Mouse (Mus musculus) gastrocnemius, postnatal 10 days (tissue): ENCODE measurements around the gene Ang5. TPM values are rescaled to one million over a fixed set of nuclear protein-coding genes. Genes with fewer than 3 reads are reported as not detected.
"Not testable (repeated sequence)": the region's sequence is repeated elsewhere in the genome, so short reads cannot be mapped to it uniquely, and the experiment has no call there.

Experiments used
- DNase-seq: peaks from one replicate; pipeline ENCODE4 v3.0.0; 2021; ENCODE audit warnings: mixed read lengths
- long read RNA-seq, 2 experiments: library from polyadenylated mRNA; stranded (forward); transcript quantifications; one replicate each; pipeline ENCODE4 v2.0.0; 2021
- total RNA-seq, 2 experiments: library from RNA; stranded (reverse); gene quantifications; 2 replicates each; pipeline ENCODE4 v1.2.3; 2021

The Ang5 gene
- total RNA-seq, result not detected
- long read RNA-seq, experiment 1, result 0 reads
- long read RNA-seq, experiment 2, result 0 reads

DNA sequence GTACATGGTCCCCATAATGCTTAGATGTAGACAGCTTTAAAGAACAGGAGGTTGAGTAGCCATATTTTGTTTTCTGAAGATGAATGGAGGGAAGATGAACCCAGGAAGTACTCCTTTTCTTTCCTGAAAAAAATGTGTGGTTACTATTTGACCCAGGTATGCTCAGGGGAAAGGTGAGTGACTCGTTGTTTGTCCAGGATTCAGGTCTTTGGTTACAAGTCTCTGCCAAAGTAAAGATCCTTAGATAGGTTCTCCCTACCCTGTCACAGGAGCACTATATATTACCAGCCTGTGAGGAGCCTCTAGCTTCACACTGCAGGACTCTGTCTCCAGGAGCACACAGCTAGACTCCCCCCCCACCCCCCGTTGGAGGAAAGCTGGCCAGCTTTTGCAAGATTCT lies at the start of gene Ang5:
TSS of gene Ang5 (plus strand) at position 301 of the 400 bp plus-strand sequence.
- DNase-seq, result not testable (repeated sequence)

DNA sequence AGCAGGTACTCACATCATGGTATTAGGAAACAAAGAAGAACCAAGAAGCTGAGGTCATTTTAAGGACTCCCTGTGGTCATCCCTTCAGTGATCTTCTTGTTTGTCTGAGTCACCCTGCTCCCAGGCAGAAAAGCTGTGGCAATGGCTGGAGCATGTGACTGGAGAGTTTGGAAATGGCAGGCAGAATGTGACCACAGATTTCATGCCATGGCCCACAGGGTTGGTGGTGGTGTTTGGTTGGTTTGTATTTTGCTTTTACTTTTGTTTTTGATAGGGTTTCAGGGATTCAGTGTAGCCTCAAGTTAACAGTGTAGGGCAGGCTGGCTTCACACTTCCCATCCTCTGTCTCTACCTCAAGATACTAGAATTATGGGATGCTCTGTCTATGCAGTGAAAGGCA lies 38.7 kb upstream of the Ang5 start:
- not testable (repeated sequence) for DNase-seq

DNA sequence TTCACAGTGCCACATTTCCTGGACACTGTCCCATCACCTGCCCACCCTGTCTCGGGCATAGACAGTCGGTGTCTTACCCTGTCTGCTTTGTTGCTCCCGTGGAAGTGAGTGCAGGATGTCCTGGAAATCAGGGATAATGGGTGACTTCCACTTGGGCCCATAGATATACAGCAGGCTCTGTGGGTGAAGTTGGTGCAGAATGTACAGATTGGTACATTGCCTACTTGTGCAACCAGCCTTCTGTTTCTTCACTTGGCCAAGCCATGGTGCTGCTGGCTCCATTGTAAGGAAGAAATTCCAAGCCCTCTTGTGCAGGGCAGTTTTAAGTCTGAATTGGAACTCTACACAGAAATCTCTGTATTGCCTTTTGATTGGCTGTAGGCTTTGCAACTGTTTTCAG lies 33.4 kb upstream of the Ang5 start, which contains the start of gene Ear10:
TSS of gene Ear10 (minus strand) at position 101 of the 400 bp plus-strand sequence.
- DNase-seq, result not testable (repeated sequence)

DNA sequence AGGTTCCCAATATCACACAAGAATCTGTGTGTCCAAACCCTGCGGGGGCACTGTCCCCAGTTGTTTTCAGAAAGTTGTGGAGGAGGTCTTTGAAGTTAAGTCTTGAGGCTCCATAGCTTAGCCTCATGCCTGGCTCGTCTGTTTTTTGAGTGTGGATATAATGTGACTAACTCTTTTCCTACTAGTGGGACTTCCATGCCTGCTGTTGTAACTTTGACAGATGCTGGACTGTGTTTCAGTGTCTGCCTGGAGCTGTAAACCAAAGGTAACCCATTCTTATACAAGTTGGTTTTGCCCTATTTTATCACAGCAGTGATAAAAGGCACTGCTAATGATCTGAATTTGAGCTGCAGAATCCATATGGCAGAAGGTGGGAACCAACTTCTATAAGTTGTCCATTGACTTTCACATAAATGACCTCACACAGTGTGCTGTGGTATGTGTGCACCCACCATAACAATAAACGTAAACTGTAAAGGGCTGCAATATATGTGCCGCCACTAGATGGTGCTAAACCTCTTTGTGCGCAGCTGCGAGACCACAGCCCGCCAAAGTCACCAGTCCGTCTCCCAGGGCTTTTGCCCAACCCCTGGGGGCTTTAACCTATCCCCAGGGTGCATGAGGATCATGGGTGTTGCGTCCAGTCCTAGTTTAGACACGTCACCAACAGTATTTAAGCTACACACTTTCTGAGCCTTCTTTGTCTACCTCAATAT lies 32.0 kb upstream of the Ang5 start, which contains the start of gene Gm8113:
TSS of gene Gm8113 (plus strand) at position 703 of the 716 bp plus-strand sequence.
- DNase-seq, result peak; percentile 50

DNA sequence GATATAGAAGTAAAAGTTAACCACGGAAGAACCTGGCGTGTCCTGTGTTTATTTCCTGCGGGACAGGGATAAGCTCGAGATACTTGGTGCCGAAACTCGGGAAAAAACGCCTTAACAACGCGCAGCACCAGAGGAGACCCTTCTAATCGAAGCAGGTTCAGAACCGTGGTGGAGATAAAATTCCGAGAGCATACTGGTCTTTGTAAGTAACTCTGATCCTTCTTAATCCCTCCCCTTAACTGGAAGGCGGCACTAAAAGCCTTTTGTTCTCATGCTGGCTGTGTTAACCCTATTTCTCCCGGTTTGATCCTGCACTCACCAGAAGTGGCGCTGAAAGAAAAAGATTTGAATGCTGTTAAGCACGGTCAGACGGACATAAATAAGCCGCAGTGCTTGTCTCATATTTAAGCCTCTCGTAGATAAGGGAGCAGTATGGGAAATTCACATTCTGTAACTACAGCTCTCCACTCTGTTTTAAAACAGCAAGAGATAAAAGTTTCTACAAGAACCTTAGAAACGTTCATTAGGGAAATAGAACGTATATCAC lies 31.4 kb upstream of the Ang5 start:
- DNase-seq, result not testable (repeated sequence)

DNA sequence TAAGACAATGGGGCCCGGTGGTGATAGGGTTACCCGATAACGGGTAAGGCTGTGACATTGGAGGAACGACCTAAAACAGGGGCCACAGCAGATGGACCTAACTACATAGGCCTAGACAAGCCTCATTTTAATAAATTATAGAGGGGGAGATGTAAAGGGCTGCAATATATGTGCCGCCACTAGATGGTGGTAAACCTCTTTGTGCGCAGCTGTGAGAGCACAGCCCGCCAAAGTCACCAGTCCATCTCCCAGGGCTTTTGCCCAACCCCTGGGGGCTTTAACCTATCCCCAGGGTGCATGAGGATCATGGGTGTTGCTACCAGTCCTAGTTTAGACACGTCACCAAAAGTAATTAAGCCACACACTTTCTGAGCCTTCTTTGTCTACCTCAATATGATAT lies 23.9 kb upstream of the Ang5 start:
- peak; percentile 26 for DNase-seq

DNA sequence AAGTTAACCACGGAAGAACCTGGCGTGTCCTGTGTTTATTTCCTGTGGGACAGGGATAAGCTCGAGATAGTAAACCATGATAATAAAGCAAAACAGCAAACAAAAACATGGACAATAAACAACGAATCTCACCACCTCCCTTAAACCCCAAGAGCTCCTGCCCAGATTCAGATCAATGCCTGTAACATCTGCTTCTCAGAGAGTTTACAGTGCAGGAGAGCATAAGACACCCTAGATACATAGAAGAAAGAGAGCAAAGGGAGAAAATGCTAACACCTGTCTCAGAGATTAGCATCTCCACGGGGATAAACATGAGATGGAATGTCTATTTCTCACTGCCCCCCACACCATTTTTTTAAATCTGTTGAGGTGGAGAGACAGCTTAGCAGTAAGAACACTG lies 23.5 kb upstream of the Ang5 start:
- not testable (repeated sequence) for DNase-seq

DNA sequence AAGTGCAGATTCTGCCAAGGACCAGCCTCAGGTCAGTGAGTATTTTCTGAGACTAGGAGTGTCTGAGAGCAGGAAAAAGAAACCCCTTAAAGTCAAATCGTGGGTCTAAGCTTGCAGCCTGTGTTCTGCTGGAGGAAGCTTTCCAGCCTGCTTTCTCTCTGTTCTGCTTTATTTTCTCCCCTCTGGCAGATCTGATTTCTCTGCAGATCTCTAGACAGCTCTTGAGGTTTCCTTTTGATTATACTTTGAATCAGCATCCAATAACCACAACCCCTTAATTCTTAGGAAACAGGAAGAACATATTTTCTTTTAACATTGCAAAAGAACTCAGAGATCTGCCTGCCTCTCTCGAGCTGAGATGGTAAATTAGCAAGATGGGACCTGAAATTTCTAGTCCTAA lies 3.5 kb upstream of the Ang5 start:
- DNase-seq, result not testable (repeated sequence)

DNA sequence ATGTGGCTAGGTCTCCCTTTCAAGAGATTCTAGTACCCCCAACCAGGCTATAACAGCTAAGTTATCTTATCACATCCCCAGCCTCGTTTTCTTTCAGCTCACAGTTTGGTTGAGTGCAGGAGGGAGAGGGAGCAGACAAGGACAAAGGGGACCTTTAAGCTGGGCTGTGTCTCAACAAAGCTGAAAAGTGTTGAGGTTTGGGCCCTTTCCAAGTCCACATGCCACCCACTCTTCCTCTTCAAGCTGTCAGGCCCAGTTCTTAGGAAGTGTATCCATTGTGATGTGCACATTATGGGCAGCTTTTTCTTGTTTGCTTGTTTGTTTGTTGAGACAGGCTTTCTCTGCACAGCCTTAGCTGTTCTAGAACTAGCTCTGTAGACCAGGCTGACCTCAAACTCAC lies 1.8 kb upstream of the Ang5 start:
- not testable (repeated sequence) for DNase-seq

DNA sequence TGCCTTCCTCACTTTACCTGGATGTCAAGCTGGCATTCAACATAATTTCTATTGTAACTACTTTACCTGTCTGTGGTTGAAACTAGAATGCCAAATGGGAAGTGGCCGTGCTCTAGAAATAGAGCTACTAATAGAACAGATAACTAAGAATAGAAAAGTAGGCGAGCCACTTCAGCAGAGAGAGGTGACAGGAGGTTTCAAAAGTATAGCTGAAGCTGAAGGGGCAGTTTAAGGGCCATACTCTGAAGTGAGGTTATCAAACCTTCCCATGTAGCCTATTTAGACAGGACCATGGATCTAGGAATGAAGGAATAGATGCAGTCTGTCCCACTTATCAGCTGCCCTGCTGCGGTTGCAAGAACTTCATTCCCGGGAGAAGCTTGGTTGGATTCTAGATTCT lies 26.6 kb downstream of the Ang5 start:
- DNase-seq, result no peak

DNA sequence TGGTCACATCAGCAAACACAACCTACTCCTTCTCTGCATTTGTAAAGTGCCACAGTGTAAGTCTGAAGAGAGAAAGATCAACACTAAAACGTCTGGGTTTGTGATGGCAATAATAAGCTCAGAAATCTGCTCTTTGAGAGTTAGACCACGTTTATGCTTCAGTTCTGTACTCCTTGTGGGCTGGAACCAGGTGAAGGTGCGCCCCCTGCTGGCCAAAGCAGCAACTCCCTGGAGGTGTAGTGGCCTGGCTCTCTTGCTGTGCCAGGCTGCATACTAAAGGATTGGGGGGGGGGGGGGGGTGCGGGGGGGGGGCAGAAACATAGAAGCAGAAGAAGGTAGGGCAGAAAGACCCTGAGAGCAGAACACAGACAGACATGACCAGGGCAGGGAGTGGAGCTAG lies 27.0 kb downstream of the Ang5 start:
- peak; percentile 53 for DNase-seq

DNA sequence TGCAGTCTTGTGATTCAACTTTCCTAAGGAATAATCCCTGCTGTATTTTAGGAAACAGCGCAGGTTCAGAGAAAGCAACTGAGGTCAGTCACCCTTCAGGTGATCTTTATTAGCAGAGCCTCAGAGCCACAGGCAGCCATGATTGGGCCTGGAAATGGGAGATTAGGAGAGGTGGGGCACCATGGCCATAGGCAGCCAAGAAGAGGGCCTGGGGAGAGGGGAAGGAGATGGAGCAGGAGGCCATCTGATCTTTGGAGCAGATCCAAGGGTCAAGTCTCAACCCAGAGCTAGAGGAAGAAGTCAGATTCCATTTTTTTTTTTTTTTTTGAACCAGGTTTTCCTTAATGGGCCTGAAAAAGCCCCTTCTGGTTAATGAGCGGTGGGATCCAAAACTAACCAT lies 29.3 kb downstream of the Ang5 start:
- no peak for DNase-seq

DNA sequence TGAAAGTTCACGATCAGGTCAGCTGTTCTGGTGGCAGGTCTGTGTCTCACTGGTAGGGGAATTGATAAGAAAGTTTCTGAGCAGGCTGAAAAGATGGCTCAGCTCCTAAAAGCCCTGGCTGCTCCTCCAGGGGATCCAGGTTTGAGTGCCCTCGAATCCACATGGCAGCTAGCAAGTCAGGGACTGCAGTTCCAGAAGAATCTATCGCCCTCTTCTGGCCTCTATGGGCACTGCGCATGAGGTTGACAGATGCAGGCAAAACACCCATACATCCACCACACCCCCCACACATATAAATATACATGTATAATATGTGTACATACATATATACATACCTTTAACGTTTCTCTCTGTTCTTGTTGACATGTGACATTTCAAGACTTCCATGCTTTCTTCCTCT lies 30.5 kb downstream of the Ang5 start:
- DNase-seq, result peak; percentile 64

DNA sequence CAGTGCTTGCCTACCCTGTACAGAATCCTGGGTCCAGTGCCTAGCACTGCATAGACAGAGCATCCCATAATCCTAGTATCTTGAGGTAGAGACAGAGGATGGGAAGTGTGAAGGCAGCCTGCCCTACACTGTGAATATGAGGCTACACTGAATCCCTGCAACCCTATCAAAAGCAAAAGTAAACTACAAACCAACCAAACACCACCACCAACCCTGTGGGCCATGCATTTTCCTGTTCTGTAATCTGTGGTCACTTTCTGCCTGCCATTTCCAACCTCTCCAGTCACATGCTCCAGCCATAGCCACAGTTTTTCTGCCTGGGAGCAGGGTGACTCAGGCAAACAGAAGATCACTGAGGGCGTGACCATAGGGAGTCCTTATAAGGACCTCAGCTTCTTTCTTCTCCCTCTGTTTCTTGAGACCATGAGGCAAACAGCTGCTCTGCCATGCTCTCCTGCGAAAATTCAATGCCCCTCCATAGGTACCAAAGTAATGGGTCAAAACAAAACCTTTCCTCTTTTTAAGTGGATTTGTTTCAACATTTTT lies 41.7 kb downstream of the Ang5 start:
- not testable (repeated sequence) for DNase-seq

DNA sequence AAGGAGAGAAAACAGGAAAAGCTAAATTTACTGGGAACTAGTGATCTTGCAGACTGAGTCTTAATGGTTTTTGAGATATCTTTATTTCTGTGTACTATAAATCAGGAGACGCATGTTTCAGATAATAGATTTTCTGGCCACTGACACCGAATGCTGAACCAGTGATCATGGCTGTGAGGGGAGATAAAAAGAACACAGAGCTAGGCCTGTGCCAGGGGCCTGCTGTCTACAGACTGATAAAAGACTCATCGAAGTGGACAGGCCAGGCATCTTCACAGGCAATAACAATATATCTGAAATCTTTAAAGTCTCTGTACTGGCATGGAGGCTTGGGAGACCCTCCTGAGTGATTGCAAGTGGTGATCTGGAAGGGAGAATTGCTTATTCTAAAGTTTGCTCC lies 44.7 kb downstream of the Ang5 start:
- DNase-seq, result no peak

DNA sequence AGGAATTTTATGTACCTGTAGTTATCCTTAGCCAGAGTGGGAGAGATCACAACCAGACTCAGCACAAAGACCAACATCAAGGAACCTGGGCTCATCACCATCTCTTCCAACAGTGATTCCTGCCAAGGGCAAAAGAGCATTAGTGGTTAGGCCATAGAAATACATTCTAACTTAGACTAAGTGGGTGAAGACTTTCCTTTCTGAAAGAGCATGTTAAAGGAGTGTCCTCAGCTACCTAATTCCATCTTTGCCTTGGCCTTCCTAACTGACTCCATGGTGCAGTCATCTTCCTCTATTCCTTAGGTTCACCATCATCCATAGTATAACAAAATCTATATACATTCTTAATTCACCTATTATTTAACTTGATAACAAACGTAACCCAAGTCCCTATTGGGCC lies 45.3 kb downstream of the Ang5 start, which contains the start of gene Ang6:
TSS of gene Ang6 (minus strand) at position 101 of the 400 bp plus-strand sequence.
- no peak for DNase-seq

DNA sequence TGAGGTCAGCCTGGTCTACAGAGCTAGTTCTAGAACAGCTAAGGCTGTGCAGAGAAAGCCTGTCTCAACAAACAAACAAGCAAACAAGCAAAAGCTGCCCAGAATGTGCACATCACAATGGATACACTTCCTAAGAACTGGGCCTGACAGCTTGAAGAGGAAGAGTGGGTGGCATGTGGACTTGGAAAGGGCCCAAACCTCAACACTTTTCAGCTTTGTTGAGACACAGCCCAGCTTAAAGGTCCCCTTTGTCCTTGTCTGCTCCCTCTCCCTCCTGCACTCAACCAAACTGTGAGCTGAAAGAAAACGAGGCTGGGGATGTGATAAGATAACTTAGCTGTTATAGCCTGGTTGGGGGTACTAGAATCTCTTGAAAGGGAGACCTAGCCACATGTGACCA lies 51.2 kb downstream of the Ang5 start:
- DNase-seq, result not testable (repeated sequence)

DNA sequence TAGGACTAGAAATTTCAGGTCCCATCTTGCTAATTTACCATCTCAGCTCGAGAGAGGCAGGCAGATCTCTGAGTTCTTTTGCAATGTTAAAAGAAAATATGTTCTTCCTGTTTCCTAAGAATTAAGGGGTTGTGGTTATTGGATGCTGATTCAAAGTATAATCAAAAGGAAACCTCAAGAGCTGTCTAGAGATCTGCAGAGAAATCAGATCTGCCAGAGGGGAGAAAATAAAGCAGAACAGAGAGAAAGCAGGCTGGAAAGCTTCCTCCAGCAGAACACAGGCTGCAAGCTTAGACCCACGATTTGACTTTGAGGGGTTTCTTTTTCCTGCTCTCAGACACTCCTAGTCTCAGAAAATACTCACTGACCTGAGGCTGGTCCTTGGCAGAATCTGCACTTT lies 52.8 kb downstream of the Ang5 start:
- DNase-seq, result not testable (repeated sequence)

Other genes starting within 250 kb of the Ang5 start
- not detected for gene Gm16506, start 229.6 kb upstream of the Ang5 start, total RNA-seq
- gene Gm6526, start 209.2 kb upstream of the Ang5 start, total RNA-seq, result not detected
- gene Gm8180, start 172.3 kb upstream of the Ang5 start, total RNA-seq, result not detected
- under 1 TPM in 1 of 2 experiments, not detected in 1; 0.45 TPM for gene Ear1, start 81.6 kb upstream of the Ang5 start, total RNA-seq
- gene Ear10, start 33.5 kb upstream of the Ang5 start, total RNA-seq, result not detected
- gene Gm8113, start 31.7 kb upstream of the Ang5 start, total RNA-seq, result under 1 TPM in 1 of 2 experiments, not detected in 1; 0.14 TPM
- not detected for gene Ang6, start 45.2 kb downstream of the Ang5 start, total RNA-seq
- 1 to 10 TPM in 1 of 2 experiments, under 1 TPM in 1; 0.70 to 1.2 TPM for gene Ear2, start 145.6 kb downstream of the Ang5 start, total RNA-seq
- not detected for gene Gm3327, start 166.8 kb downstream of the Ang5 start, total RNA-seq
- gene Gm8212, start 240.6 kb downstream of the Ang5 start, total RNA-seq, result not detected